Mouse (Mus musculus): ENCODE measurements around the gene Eya2. TPM values are rescaled to one million over a fixed set of nuclear protein-coding genes. Genes with fewer than 3 reads are reported as not detected.

The Eya2 gene
- polyA plus RNA-seq, 1 experiment from 2014 or later, result 0.76 TPM

GRCm38 (mm10) chr2:165740982-165741381, 146.2 kb downstream of the Eya2 start:
- no peak for ATAC-seq (ENCODE audit: insufficient number of reproducible peaks, insufficient read depth, low FRiP score, low read depth)
- H3K27me3 ChIP-seq (ENCODE audit: control insufficient read depth, insufficient read depth, low read length), result peaks cover 8% of the 10 kb centered on the region
- no peak overlapping the region for H3K4me3 ChIP-seq (ENCODE audit: control insufficient read depth in 1 of 2, insufficient read depth in 1 of 2, low read depth in 1 of 2, low read length in 2 of 2)
- H3K27ac ChIP-seq (replicated peaks in 1 of 2; ENCODE audit: control insufficient read depth in 1 of 2, insufficient read depth in 1 of 2, low read depth in 2 of 2, low read length in 2 of 2), result no peak overlapping the region
- 22% methylated on average over 9 of the region's 9 CpGs for WGBS
- H3K36me3 ChIP-seq (ENCODE audit: control insufficient read depth, insufficient read depth, low read length), result no peaks in the 10 kb centered on the region
- H3K9ac ChIP-seq (ENCODE audit: low read length), result no peak overlapping the region
- H3K9me3 ChIP-seq (ENCODE audit: control insufficient read depth, low read length), result no peaks in the 10 kb centered on the region
- H3K4me2 ChIP-seq (ENCODE audit: low read length), result no peak overlapping the region
- H3K4me1 ChIP-seq (ENCODE audit: control insufficient read depth in 2 of 2, insufficient read depth in 2 of 2, low read length in 2 of 2), result no peaks in the 10 kb centered on the region

- Histone ChIP-seq H3K9ac (ENCODE audit: low read length) (no peak overlapping the region), H3K36me3 (ENCODE audit: control insufficient read depth, insufficient read depth, low read length) (no peaks in the 10 kb centered on the region), H3K27ac (replicated peaks in 1 of 2; ENCODE audit: control insufficient read depth in 1 of 2, insufficient read depth in 1 of 2, low read depth in 2 of 2, low read length in 2 of 2) (no peak overlapping the region), H3K27me3 (ENCODE audit: control insufficient read depth, insufficient read depth, low read length) (peaks cover 8% of the 10 kb centered on the region), H3K4me2 (ENCODE audit: low read length) (no peak overlapping the region), H3K9me3 (ENCODE audit: control insufficient read depth, low read length) (no peaks in the 10 kb centered on the region), H3K4me1 (ENCODE audit: control insufficient read depth in 2 of 2, insufficient read depth in 2 of 2, low read length in 2 of 2) (no peaks in the 10 kb centered on the region), H3K4me3 (ENCODE audit: control insufficient read depth in 1 of 2, insufficient read depth in 1 of 2, low read depth in 1 of 2, low read length in 2 of 2) (no peak overlapping the region)
- ATAC-seq (ENCODE audit: insufficient number of reproducible peaks, insufficient read depth, low FRiP score, low read depth), result no peak
- WGBS, result 40% methylated on average over 11 of the region's 11 CpGs
Measured at GRCm38 (mm10) chr2:165741526-165742050, 146.8 kb downstream of the Eya2 start.

- Histone ChIP-seq H3K4me2 (ENCODE audit: low read length) (no peak overlapping the region), H3K9ac (ENCODE audit: low read length) (no peak overlapping the region), H3K9me3 (ENCODE audit: control insufficient read depth, low read length) (no peaks in the 10 kb centered on the region), H3K36me3 (ENCODE audit: control insufficient read depth, insufficient read depth, low read length) (no peaks in the 10 kb centered on the region), H3K4me3 (ENCODE audit: control insufficient read depth in 1 of 2, insufficient read depth in 1 of 2, low read depth in 1 of 2, low read length in 2 of 2) (no peak overlapping the region), H3K27ac (replicated peaks in 1 of 2; ENCODE audit: control insufficient read depth in 1 of 2, insufficient read depth in 1 of 2, low read depth in 2 of 2, low read length in 2 of 2) (no peak overlapping the region), H3K27me3 (ENCODE audit: control insufficient read depth, insufficient read depth, low read length) (peaks cover 8% of the 10 kb centered on the region), H3K4me1 (ENCODE audit: control insufficient read depth in 2 of 2, insufficient read depth in 2 of 2, low read length in 2 of 2) (no peaks in the 10 kb centered on the region)
- 32% methylated on average over 21 of the region's 21 CpGs for WGBS
- ATAC-seq (ENCODE audit: insufficient number of reproducible peaks, insufficient read depth, low FRiP score, low read depth), result no peak
Measured at GRCm38 (mm10) chr2:165742210-165742786, 147.5 kb downstream of the Eya2 start.

GRCm38 (mm10) chr2:165745306-165746098, 150.7 kb downstream of the Eya2 start:
- Histone ChIP-seq H3K4me2 (ENCODE audit: low read length) (no peak overlapping the region), H3K4me3 (ENCODE audit: control insufficient read depth in 1 of 2, insufficient read depth in 1 of 2, low read depth in 1 of 2, low read length in 2 of 2) (no peak overlapping the region), H3K27ac (replicated peaks in 1 of 2; ENCODE audit: control insufficient read depth in 1 of 2, insufficient read depth in 1 of 2, low read depth in 2 of 2, low read length in 2 of 2) (no peak overlapping the region), H3K36me3 (ENCODE audit: control insufficient read depth, insufficient read depth, low read length) (no peaks in the 10 kb centered on the region), H3K9me3 (ENCODE audit: control insufficient read depth, low read length) (no peaks in the 10 kb centered on the region), H3K9ac (ENCODE audit: low read length) (no peak overlapping the region), H3K27me3 (ENCODE audit: control insufficient read depth, insufficient read depth, low read length) (peaks cover 25% of the 10 kb centered on the region), H3K4me1 (ENCODE audit: control insufficient read depth in 2 of 2, insufficient read depth in 2 of 2, low read length in 2 of 2) (no peaks in the 10 kb centered on the region)
- no peak for ATAC-seq (ENCODE audit: insufficient number of reproducible peaks, insufficient read depth, low FRiP score, low read depth)
- WGBS, result 80% methylated on average over 18 of the region's 18 CpGs

GRCm38 (mm10) chr2:165747975-165748374, 153.1 kb downstream of the Eya2 start:
- WGBS, result 51% methylated on average over 7 of the region's 7 CpGs
- no peak for ATAC-seq (ENCODE audit: insufficient number of reproducible peaks, insufficient read depth, low FRiP score, low read depth)
- no peak overlapping the region for H3K27ac ChIP-seq (replicated peaks in 1 of 2; ENCODE audit: control insufficient read depth in 1 of 2, insufficient read depth in 1 of 2, low read depth in 2 of 2, low read length in 2 of 2)
- H3K4me3 ChIP-seq (ENCODE audit: control insufficient read depth in 1 of 2, insufficient read depth in 1 of 2, low read depth in 1 of 2, low read length in 2 of 2), result no peak overlapping the region
- peaks cover 17% of the 10 kb centered on the region; the same call in 1 of the 2 replicates for H3K27me3 ChIP-seq (ENCODE audit: control insufficient read depth, insufficient read depth, low read length)
- H3K4me1 ChIP-seq (ENCODE audit: control insufficient read depth in 2 of 2, insufficient read depth in 2 of 2, low read length in 2 of 2), result no peaks in the 10 kb centered on the region
- H3K36me3 ChIP-seq (ENCODE audit: control insufficient read depth, insufficient read depth, low read length), result no peaks in the 10 kb centered on the region
- H3K9me3 ChIP-seq (ENCODE audit: control insufficient read depth, low read length), result no peaks in the 10 kb centered on the region
- H3K9ac ChIP-seq (ENCODE audit: low read length), result no peak overlapping the region
- no peak overlapping the region for H3K4me2 ChIP-seq (ENCODE audit: low read length)

GRCm38 (mm10) chr2:165748426-165748825, 153.6 kb downstream of the Eya2 start:
- H3K9ac ChIP-seq (ENCODE audit: low read length), result no peak overlapping the region
- H3K4me3 ChIP-seq (ENCODE audit: control insufficient read depth in 1 of 2, insufficient read depth in 1 of 2, low read depth in 1 of 2, low read length in 2 of 2), result no peak overlapping the region
- ATAC-seq (ENCODE audit: insufficient number of reproducible peaks, insufficient read depth, low FRiP score, low read depth), result no peak
- no peak overlapping the region for H3K27ac ChIP-seq (replicated peaks in 1 of 2; ENCODE audit: control insufficient read depth in 1 of 2, insufficient read depth in 1 of 2, low read depth in 2 of 2, low read length in 2 of 2)
- WGBS, result 13% methylated on average over 11 of the region's 11 CpGs
- H3K4me2 ChIP-seq (ENCODE audit: low read length), result no peak overlapping the region
- no peaks in the 10 kb centered on the region for H3K4me1 ChIP-seq (ENCODE audit: control insufficient read depth in 2 of 2, insufficient read depth in 2 of 2, low read length in 2 of 2)
- H3K36me3 ChIP-seq (ENCODE audit: control insufficient read depth, insufficient read depth, low read length), result no peaks in the 10 kb centered on the region
- H3K27me3 ChIP-seq (ENCODE audit: control insufficient read depth, insufficient read depth, low read length), result peaks cover 17% of the 10 kb centered on the region; the same call in 1 of the 2 replicates
- no peaks in the 10 kb centered on the region for H3K9me3 ChIP-seq (ENCODE audit: control insufficient read depth, low read length)

- Histone ChIP-seq H3K27ac (replicated peaks in 1 of 2; ENCODE audit: control insufficient read depth in 1 of 2, insufficient read depth in 1 of 2, low read depth in 2 of 2, low read length in 2 of 2) (no peak overlapping the region), H3K4me1 (ENCODE audit: control insufficient read depth in 2 of 2, insufficient read depth in 2 of 2, low read length in 2 of 2) (no peaks in the 10 kb centered on the region), H3K9ac (ENCODE audit: low read length) (no peak overlapping the region), H3K4me2 (ENCODE audit: low read length) (no peak overlapping the region), H3K9me3 (ENCODE audit: control insufficient read depth, low read length) (no peaks in the 10 kb centered on the region), H3K4me3 (ENCODE audit: control insufficient read depth in 1 of 2, insufficient read depth in 1 of 2, low read depth in 1 of 2, low read length in 2 of 2) (no peak overlapping the region), H3K27me3 (ENCODE audit: control insufficient read depth, insufficient read depth, low read length) (peaks cover 17% of the 10 kb centered on the region; the same call in 1 of the 2 replicates), H3K36me3 (ENCODE audit: control insufficient read depth, insufficient read depth, low read length) (no peaks in the 10 kb centered on the region)
- WGBS, result 35% methylated on average over 6 of the region's 7 CpGs
- ATAC-seq (ENCODE audit: insufficient number of reproducible peaks, insufficient read depth, low FRiP score, low read depth), result no peak
Measured at GRCm38 (mm10) chr2:165751068-165751467, 156.2 kb downstream of the Eya2 start.

Data from heart, embryonic 14.5 days (tissue).